8 mouse cellular contexts compared by ENCODE assay signal in the genomic region with DNA sequence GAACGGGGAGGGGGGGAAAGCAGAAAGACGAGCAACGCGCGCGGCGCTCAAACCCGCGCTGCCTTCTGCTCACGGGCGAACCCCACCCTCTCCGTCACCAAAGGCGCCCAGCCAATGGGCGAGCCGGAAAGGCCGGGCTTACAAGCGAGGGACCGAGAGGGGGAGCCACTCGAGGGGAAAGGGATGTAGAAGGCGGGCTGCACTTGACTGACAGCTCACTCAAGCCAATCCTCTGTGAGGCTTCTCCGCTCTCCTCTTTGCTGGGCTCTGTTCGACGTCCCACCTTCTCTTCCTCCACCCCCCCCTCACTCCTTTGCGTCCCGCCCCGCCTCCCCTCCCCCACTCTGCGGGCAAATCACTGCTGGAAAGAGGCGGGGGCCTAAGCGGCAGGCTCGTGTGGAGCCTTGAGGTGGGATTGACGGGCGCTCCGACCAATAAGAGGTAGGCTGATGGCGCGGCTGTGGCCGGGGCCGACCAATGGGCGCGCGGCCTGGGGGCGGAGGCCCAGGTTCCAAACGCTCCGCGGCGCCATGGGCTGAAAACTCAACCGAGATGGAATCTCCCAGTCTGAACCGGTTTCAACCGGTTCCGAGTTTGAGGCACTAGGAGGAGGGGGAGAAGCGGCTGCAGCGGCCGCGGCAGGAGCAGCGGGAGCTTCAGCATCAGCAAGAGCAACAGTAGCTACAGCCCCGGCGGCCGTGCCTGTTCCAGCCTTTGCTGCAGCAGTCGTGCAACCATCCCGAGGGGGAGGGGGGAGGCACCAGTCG. TPM values are rescaled to one million over a fixed set of nuclear protein-coding genes. Genes with fewer than 3 reads are reported as not detected.
DNase-seq lines count a peak whose midpoint lies in the region; ATAC-seq lines count a peak whose summit lies in the region.

A gene (plus strand): TSS at position 615 of the 767 bp plus-strand sequence.

- H3K27me3 ChIP-seq in heart, embryonic 14.5 days (ENCODE audit: control insufficient read depth, insufficient read depth, low read length), result no peaks in the 10 kb centered on the region
- no peaks in the 10 kb centered on the region for H3K27me3 ChIP-seq in liver, embryonic 13.5 days
- H3K27me3 ChIP-seq in stomach, embryonic 16.5 days (ENCODE audit: control insufficient read depth, insufficient read depth, low read length), result no peaks in the 10 kb centered on the region

- under 1% methylated on average over 58 of the region's 60 CpGs for WGBS in heart, embryonic 14.5 days
- under 1% methylated on average over 60 of the region's 60 CpGs for WGBS in liver, embryonic 13.5 days (ENCODE audit: insufficient replicate concordance)
- WGBS in stomach, embryonic 16.5 days, result 0% methylated on average over 57 of the region's 60 CpGs

- peak within 1 kb of the TSS; percentile 99 for H3K4me3 ChIP-seq in heart, embryonic 14.5 days (ENCODE audit: control insufficient read depth in 1 of 2, insufficient read depth in 1 of 2, low read depth in 1 of 2, low read length in 2 of 2)
- H3K4me3 ChIP-seq in liver, embryonic 13.5 days (replicated peaks), result peak within 1 kb of the TSS; percentile 99
- peak within 1 kb of the TSS; percentile 99 for H3K4me3 ChIP-seq in stomach, embryonic 16.5 days (replicated peaks; ENCODE audit: low read length)

- peak within 1 kb of the TSS; percentile 100 for H3K9ac ChIP-seq in heart, embryonic 14.5 days (ENCODE audit: low read length)
- peak within 1 kb of the TSS; percentile 100 for H3K9ac ChIP-seq in liver, embryonic 13.5 days
- H3K9ac ChIP-seq in stomach, embryonic 16.5 days (ENCODE audit: low read length), result peak within 1 kb of the TSS; percentile 99

- H3K4me1 ChIP-seq in heart, embryonic 14.5 days (ENCODE audit: control insufficient read depth in 2 of 2, insufficient read depth in 2 of 2, low read length in 2 of 2), result peaks cover 3 to 22% of the 10 kb centered on the region in 2 experiments
- H3K4me1 ChIP-seq in liver, embryonic 13.5 days (replicated peaks), result peaks cover 43% of the 10 kb centered on the region
- peaks cover 10% of the 10 kb centered on the region; the same call in 1 of the 2 replicates for H3K4me1 ChIP-seq in stomach, embryonic 16.5 days (ENCODE audit: control insufficient read depth, insufficient read depth, low read length)

- peak; percentile 99 for DNase-seq in c-Kit-negative CD71-positive TER-119-positive erythroid progenitor cells, embryonic 14.5 days (ENCODE audit: low read depth, low spot score)
- peak; percentile 99 for DNase-seq in fibroblast of lung, adult 2 months (ENCODE audit: low read depth)
- DNase-seq in kidney, postnatal 14 days, result peak; percentile 100
- DNase-seq in liver, embryonic 13.5 days, result peak; percentile 98
- peak; percentile 99 for DNase-seq in neural tube, embryonic 10.5 days (ENCODE audit: extremely low spot score, low spot score)

- peak within 1 kb of the TSS; percentile 99 to 100 for H3K27ac ChIP-seq in heart, embryonic 14.5 days (replicated peaks in 1 of 2; ENCODE audit: control insufficient read depth in 1 of 2, insufficient read depth in 1 of 2, low read depth in 2 of 2, low read length in 2 of 2)
- peak within 1 kb of the TSS; percentile 99 for H3K27ac ChIP-seq in liver, embryonic 13.5 days
- peak within 1 kb of the TSS; percentile 100 for H3K27ac ChIP-seq in stomach, embryonic 16.5 days (ENCODE audit: low read length)

- ATAC-seq in CD4-positive, CD25-positive, alpha-beta regulatory T cell, adult 4 months, result peak; percentile 82
- peak; percentile 97 for ATAC-seq in heart, embryonic 14.5 days (ENCODE audit: insufficient number of reproducible peaks, insufficient read depth, low FRiP score, low read depth)
- peak; percentile 90 for ATAC-seq in liver, embryonic 13.5 days (ENCODE audit: low read depth)
- peak; percentile 97 for ATAC-seq in stomach, embryonic 16.5 days (ENCODE audit: insufficient read depth, low FRiP score)

- no peaks in the 10 kb centered on the region for H3K36me3 ChIP-seq in heart, embryonic 14.5 days (ENCODE audit: control insufficient read depth, insufficient read depth, low read length)
- peaks cover 6% of the 10 kb centered on the region for H3K36me3 ChIP-seq in liver, embryonic 13.5 days
- no peaks in the 10 kb centered on the region for H3K36me3 ChIP-seq in stomach, embryonic 16.5 days (ENCODE audit: control insufficient read depth, insufficient read depth, low read length)

- peak within 1 kb of the TSS; percentile 88 for H3K4me2 ChIP-seq in heart, embryonic 14.5 days (ENCODE audit: low read length)
- peak within 1 kb of the TSS; percentile 94 for H3K4me2 ChIP-seq in liver, embryonic 13.5 days
- peak within 1 kb of the TSS; percentile 74 for H3K4me2 ChIP-seq in stomach, embryonic 16.5 days (ENCODE audit: low read depth, low read length)

- H3K9me3 ChIP-seq in heart, embryonic 14.5 days (ENCODE audit: control insufficient read depth, low read length), result no peaks in the 10 kb centered on the region
- H3K9me3 ChIP-seq in liver, embryonic 13.5 days (replicated peaks), result no peaks in the 10 kb centered on the region
- no peaks in the 10 kb centered on the region for H3K9me3 ChIP-seq in stomach, embryonic 16.5 days (replicated peaks; ENCODE audit: control insufficient read depth, low read length)

RNA-seq across cellular contexts. Expression of the gene that starts here (rescaled TPM):
- 10 to 100 TPM; 40.0 to 44.2 TPM for polyA plus RNA-seq in CD4-positive, CD25-positive, alpha-beta regulatory T cell, adult 4 months (2017; shearing (Covaris generic))
- polyA plus RNA-seq in heart, embryonic 14.5 days (2014; fragmentation: Nextera tagmentation; extraction: Ambion mirVana), result 64.5 and 71.0 TPM in 2 replicates
- polyA plus RNA-seq in liver, embryonic 13.5 days (2015; fragmentation: Nextera tagmentation; extraction: Ambion mirVana), result 51.4 and 71.1 TPM in 2 replicates
- 61.6 and 70.2 TPM in 2 replicates for polyA plus RNA-seq in stomach, embryonic 16.5 days (2015; fragmentation: Nextera tagmentation; extraction: Ambion mirVana)

Comparison
In these comparisons a context has a peak if more than half of its experiments do, and no peak if none do; other contexts are left out.
1. Peak in every context shown above with its lines: DNase-seq, ATAC-seq, H3K4me3 ChIP-seq and H3K27ac ChIP-seq.